Mouse (Mus musculus) hindlimb bud, embryonic 11.5 days (tissue): ENCODE data around the gene Gcm2.
A peak's percentile ranks its signal among the peaks of the same experiment; 100 is the strongest.

Source experiments
- DNase-seq: peaks from one replicate; pipeline ENCODE4 v3.0.0-alpha.2; 2012; ENCODE audit warnings: low read depth, low spot score; ENCODE audit errors: extremely low spot score

Gene Gcm2

GRCm38 (mm10) chr13:41110935-41111334 lies at the start of gene Gcm2:
Gene Gcm2 (minus strand): TSS chr13:41111035.
- no peak for DNase-seq

DNA sequence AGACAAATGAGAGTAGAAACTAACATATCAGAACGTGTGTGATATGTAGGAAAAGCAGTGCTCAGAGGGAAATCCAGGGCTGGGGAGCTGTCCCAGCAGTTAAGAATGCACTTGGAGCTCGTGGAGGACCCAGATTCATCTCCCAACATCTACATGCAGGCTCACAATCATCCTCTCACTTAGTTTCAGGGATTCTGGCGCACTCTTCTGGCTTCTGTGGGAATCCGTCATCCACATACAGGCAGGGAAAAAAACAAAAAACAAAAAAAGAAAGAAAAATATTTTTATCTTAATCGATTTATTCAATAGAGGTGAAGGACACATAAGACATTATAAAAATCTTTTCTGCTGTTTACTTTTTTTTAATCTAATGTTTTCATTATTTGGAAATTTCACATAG lies 47.6 kb upstream of the Gcm2 start:
- no peak for DNase-seq

GRCm38 (mm10) chr13:41153146-41153545 lies 42.3 kb upstream of the Gcm2 start:
- no peak for DNase-seq

DNA sequence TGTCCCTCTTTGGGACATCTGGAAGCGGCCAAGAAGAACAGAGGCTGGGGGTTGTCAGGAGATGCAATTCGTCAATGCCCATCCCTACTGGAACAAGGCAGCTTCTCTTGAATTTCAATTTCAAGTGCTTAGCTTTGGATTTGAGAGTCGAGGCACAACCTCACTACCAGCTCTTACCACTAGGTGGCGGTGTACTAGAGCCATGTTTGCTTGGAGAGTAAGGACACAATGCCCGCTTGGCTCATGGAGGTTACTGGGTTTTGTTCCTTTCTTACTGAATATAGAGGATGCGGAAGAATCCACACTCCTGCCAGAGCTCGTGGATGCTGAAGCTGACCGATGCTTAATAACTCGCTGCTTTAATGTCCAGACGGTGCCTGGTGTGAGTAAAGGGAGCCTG lies 35.4 kb upstream of the Gcm2 start:
- peak; percentile 31 for DNase-seq

DNA sequence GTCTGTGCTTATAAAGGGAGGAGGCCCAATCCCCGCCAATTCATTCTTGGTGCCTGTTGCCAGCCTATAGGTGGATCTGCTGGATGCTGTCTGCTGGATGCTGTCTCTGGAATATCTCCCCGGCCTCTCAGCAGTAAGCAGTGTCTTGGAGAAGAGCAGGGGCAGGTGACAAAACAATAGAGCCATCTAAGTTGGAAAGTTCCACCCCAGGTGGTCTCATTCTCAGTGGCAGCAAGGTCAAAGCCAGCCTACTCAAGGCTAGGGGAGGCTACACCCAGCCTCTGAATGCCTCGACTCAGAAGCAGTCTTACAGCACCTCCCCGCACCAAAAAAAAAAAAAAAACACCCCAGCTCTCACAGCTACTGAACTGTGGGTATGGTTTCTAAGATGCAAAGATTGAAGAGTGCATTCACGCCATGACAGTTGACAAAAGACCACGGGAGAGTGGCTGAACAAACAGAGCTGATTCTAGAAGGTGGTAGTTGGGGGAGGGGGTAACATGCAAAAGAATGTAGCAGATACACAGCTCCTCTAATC lies 34.7 kb upstream of the Gcm2 start:
- no peak for DNase-seq

DNA sequence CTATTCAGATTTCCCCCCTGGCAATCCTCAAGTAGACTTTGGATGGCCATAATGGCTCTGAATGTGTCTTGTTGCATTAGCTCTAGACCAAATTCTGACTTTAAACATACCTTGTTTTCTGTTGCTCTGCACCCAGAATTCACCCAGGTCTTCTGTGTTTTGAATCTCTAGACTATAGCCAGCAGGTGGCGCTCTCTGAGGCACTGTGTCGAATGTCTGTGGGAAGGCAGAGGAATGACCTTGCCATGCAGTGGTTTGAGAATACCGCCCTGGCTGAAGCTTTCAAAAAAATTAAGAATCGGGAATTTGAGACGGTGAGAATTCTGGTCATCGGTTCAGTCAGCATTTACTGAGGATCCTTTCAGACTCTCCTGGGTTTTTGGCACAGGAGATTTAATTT lies 24.1 kb upstream of the Gcm2 start:
- DNase-seq, result peak; percentile 44

- no peak for DNase-seq
Measured at GRCm38 (mm10) chr13:41129061-41129460, 18.2 kb upstream of the Gcm2 start.

GRCm38 (mm10) chr13:41128326-41128725 lies 17.5 kb upstream of the Gcm2 start:
- no peak for DNase-seq

DNA sequence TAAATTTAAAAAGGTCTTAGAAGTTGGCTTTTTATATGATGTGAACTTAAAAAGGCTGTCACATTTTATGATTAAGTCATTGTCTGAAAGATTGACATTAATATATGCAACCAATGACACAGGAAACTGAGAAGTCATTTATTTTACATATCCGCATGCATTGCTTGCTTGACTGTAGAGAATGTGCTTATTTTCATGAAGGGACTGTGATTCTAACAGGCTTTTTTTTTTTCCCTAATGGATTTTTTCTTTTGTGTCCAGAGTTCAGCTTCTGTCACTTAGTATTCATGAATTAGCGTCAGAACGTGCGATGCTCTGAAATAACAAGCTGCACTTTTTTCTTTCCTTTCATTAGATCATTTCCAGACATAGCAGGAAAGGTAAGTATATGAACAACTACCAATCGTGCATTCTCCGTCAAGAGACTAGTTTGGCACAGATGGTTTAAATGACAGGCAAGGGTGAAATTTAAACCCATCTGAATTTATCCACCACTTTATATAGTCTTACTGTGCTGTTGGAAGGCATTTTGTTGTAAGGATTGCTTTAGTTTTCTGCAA lies 12.9 kb upstream of the Gcm2 start:
- no peak for DNase-seq

DNA sequence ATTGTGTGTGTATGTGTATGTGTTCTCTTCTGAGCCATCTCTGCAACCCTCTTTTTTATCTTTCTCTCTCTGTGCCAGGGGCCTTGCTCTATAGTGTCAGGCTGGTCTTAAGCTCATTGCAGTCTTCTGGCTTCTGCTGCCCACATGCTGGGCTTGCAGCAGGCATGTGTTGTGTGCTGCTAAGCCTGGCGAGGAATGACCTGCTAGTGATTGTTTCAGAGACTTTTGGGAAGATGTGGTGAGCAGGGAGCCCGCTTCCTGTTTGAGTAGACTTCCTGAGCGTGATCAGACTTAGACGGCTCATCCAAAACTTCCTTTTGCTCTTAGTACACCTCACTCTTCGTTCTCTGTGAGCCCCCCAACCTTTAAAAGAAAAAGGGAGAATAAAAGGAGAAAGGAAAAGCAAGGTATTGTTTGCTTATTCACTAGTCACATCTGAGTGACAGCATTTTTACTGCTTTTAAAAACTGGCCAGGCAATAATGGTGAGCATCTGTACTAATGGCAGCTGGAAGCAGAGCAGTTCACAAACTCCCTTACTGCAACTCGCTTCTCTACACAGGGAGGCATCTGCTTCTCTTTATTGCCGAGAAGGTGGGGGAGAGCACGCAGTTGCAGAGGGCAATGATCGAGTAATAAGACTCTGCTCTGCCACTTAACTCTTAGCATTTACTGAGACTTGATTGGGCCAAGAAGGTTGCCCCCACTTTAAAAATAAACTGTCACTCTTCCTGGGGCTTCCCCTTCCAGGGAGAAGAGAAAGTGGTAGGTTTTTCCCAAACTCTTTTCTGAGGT lies 8.5 kb upstream of the Gcm2 start:
- peak; percentile 26 for DNase-seq

DNA sequence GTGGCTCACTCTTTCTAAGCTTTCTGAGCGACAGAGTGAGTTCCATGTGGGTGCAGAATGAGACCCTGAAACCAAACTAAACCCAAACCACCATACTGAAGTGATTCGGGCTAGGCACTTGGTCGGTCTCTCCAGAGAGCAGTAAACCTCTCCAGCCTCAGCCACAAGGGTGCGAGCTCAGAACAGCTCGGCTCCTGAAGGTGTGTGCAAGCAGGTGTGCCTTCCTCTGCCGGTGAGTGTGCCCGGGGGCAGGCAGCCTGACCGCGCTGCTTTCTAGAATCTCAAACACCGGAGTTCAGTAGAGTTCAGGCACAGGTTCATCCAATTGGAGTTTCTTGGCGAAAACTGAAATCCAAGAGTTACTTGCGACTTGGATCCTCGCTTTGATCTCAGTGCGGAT lies 3.1 kb upstream of the Gcm2 start, which contains the start of gene Sycp2l:
Gene Sycp2l, plus strand, starts transcription at position 368 of the 400 bp plus-strand sequence.
- no peak for DNase-seq

DNA sequence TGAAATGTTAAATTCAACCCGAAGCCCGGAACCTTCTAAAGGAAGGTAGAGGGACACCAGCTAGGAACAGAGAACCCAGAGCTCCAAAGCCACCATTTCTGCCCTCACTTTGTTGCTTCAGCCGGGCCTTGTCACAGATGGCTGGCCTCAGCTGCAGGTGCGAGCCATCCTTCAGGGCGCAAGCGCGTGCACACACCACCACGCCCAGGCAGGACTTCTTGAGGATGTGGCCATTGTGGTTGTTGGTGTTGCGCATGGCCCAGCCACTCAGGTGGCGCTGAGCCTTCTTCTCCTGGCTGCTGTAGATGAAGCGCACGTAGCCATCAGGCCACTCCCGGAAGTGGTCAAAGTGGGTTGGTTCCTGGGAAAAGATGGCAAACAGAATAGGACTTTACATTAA lies 5.3 kb downstream of the Gcm2 start:
- DNase-seq, result no peak

- no peak for DNase-seq
Measured at GRCm38 (mm10) chr13:41103841-41104525, 6.9 kb downstream of the Gcm2 start.

DNA sequence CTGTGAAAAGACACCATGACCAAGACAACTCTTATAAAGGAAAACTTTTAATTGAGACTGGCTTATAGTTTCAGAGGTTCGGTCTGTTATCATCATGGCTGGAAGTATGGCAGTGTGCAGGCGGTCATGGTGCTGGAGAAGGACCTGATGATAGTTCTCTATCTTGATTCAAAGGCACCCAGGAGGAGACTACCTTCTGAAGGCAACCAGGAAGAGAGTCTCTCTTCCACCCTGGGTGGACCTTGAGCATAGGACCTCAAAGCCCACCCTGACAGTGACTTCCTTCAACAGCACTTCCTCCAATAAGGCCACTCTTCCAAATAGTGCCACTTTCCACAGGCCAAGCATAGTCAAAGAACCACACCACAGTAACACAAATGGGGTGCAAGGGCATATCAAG lies 10.8 kb downstream of the Gcm2 start:
- DNase-seq, result no peak

DNA sequence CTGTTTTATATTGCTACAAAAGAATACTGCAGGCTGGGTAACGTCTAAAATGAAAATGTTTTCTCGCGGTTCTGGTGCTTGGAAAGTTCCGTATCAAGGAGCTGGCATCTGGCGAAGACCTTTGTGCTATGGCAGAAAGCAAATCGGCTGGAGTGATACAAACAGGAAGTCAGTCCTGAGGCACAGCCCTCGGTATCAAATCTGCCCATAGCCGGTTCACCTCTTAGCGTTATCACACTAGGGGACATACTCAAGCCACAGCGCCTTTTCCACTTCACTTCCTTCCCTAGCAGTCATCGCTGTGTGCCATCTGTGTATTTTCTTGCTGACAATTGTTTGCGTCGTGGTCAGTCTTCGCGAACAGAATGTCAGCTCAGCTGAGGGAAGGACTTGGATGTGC lies 12.5 kb downstream of the Gcm2 start:
- no peak for DNase-seq

DNA sequence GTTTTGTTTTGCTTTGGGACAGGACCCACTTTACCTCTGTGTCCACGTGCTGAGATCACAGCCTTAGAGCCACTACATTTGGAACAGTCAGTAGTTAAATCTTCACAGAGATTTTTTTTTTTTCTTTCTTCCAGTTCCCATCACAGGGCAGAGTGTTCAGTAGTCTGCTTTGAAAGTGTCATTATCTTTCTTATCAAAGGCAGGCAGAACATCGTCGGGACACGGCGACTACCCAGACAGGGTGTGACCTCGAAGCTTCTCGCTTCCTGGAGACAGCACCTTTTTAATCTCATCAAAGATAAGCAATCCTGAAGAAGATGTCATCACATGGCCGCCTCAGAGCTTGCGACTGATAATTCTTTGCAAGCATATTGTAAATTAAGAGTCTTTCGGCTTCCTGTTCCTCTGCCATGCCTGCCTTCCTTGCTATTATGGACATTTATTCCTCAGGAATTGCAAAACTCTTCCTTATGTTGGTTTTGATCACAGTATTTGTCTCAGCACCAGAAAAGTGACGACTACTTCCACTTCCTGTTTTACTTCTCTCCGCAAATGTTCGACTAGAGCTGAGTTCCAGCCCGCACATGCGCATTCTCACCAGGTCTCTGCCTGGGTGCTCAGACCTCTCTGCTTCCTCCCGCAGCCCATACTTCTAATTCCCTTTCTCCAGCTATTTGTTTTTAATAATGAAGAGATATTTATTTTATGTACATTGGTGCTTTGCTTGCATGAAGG lies 13.3 kb downstream of the Gcm2 start:
- no peak for DNase-seq

DNA sequence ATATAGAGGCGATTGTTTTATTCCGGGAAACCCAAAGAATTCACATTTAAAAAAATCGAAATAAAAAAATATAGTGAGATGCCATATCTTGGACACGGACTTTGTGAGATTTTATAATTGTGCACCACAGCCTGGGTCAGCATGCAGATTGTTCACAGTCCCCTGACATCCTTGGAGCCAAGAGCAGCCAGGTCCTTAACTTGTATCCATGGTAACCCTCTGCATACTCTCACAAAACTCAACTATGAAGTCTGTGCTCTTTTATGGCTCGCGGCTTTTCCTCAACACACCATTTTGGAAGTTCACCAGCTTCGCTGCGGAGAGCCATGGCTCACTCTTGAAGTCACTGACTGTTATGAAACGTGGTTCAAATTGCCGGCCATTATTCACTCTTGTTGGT lies 16.7 kb downstream of the Gcm2 start:
- no peak for DNase-seq

GRCm38 (mm10) chr13:41091271-41091670 lies 19.6 kb downstream of the Gcm2 start:
- DNase-seq, result no peak

- DNase-seq, result no peak
Measured at GRCm38 (mm10) chr13:41088746-41089145, 22.1 kb downstream of the Gcm2 start.

- DNase-seq, result peak; percentile 30
Measured at GRCm38 (mm10) chr13:41085140-41085539, 25.7 kb downstream of the Gcm2 start.

DNA sequence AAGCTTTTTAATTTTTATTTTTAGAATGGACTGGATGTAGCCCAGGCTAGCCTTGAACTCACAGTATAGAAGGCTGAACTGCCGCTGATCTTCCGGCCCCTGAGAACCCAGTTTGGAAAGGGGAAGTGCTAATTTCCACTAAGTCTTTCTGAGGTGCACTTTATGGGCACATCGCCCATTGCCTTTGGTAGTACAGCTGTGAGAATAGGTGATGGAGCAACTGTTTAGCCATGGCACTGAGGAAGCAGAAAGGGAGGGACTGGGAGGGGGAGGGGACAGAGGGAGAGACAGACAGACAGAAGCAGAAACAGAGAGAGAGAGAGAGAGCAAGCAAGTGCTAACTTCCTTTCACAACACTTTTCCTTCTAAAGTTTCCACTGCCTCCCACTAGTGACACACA lies 26.3 kb downstream of the Gcm2 start:
- DNase-seq, result no peak
